Comparison of ENCODE assay signal across 40 mouse cellular contexts in the genomic region with DNA sequence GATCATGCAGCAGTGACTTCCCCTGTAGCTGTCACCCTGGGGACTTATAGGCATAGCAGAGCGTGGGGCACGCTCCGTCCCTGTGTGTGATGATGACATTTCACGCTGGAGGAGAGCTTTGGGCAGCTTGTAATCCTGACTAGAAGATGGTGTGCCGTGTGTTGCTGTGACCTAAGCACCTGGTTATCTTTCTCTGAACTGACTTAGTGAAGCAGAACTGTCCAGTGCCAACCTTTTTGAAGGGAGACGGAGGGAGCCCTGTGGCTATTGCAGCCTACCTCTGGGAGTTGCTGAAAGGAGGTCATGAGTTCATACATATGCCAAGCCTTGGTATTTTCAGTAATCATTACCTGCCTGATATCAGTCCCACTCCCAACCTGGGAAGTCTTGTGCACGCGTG. TPM values are rescaled to one million over a fixed set of nuclear protein-coding genes. Genes with fewer than 3 reads are reported as not detected.
"Had no signal": no experiment of that assay in that cellular context is flagged by ENCODE, and none has a peak within 500 bp of the region (broad histone marks: within the 10 kb centered on the region; RNA-seq: fewer than 3 reads in every experiment).

Gene Serpina1f (minus strand): TSS at position 101 of the 400 bp plus-strand sequence.

- H3K4me2 ChIP-seq: heart, embryonic 11.5 days; heart, embryonic 12.5 days; heart, embryonic 13.5 days; heart, embryonic 15.5 days; hindbrain, embryonic 12.5 days; hindbrain, embryonic 13.5 days; hindbrain, embryonic 14.5 days; hindbrain, embryonic 15.5 days; intestine, embryonic 15.5 days; kidney, embryonic 15.5 days had no signal

- H3K36me3 ChIP-seq: heart, embryonic 10.5 days; heart, embryonic 12.5 days; heart, embryonic 13.5 days; heart, embryonic 15.5 days; hindbrain, embryonic 10.5 days; hindbrain, embryonic 12.5 days; hindbrain, embryonic 13.5 days; hindbrain, embryonic 15.5 days; intestine, embryonic 15.5 days; kidney, embryonic 15.5 days had no signal

- H3K27me3 ChIP-seq: heart, embryonic 12.5 days; heart, embryonic 13.5 days; heart, embryonic 15.5 days; hindbrain, embryonic 12.5 days; hindbrain, embryonic 13.5 days; hindbrain, embryonic 15.5 days; intestine, embryonic 15.5 days; kidney, embryonic 15.5 days had no signal

- H3K4me3 ChIP-seq: heart, embryonic 10.5 days; heart, embryonic 12.5 days; heart, embryonic 13.5 days; heart, embryonic 15.5 days; hindbrain, embryonic 10.5 days; hindbrain, embryonic 12.5 days; hindbrain, embryonic 13.5 days; hindbrain, embryonic 15.5 days; intestine, embryonic 15.5 days; kidney, embryonic 15.5 days; layer of hippocampus, adult 2 months; left cerebral cortex, adult 2 months had no signal

- H3K27ac ChIP-seq: heart, embryonic 10.5 days; heart, embryonic 13.5 days; heart, embryonic 15.5 days; hindbrain, embryonic 10.5 days; hindbrain, embryonic 12.5 days; hindbrain, embryonic 13.5 days; hindbrain, embryonic 14.5 days; hindbrain, embryonic 15.5 days; hindbrain, postnatal 0 days; intestine, embryonic 15.5 days; kidney, embryonic 15.5 days; kidney, postnatal 0 days; layer of hippocampus, adult 2 months; left cerebral cortex, adult 2 months had no signal

- H3K9ac ChIP-seq: heart, embryonic 12.5 days; heart, embryonic 13.5 days; heart, embryonic 15.5 days; hindbrain, embryonic 12.5 days; hindbrain, embryonic 13.5 days; hindbrain, embryonic 14.5 days; hindbrain, embryonic 15.5 days; intestine, embryonic 15.5 days; kidney, embryonic 15.5 days had no signal

- ATAC-seq: hindbrain, embryonic 16.5 days; hindbrain, postnatal 0 days; inflammation-experienced regulatory T-cells, adult 6 months; intestine, embryonic 15.5 days; intestine, embryonic 16.5 days; intestine, postnatal 0 days had no signal

- H3K4me1 ChIP-seq: heart, embryonic 10.5 days; heart, embryonic 12.5 days; heart, embryonic 13.5 days; heart, embryonic 15.5 days; hindbrain, embryonic 10.5 days; hindbrain, embryonic 12.5 days; hindbrain, embryonic 13.5 days; hindbrain, embryonic 15.5 days; intestine, embryonic 15.5 days; kidney, embryonic 15.5 days had no signal

- H3K9me3 ChIP-seq: heart, embryonic 10.5 days; heart, embryonic 12.5 days; heart, embryonic 13.5 days; heart, embryonic 15.5 days; hindbrain, embryonic 10.5 days; hindbrain, embryonic 12.5 days; hindbrain, embryonic 13.5 days; hindbrain, embryonic 15.5 days; intestine, embryonic 15.5 days; kidney, embryonic 15.5 days had no signal

- DNase-seq: heart, postnatal 10 days; heart, postnatal 14 days; heart, postnatal 36 days; heart, postnatal 4 days; kidney, adult 11 months; kidney, adult 18-20 months; kidney, adult 9 months; kidney, postnatal 10 days; kidney, postnatal 14 days; kidney, postnatal 25 days; kidney, postnatal 36 days; kidney, postnatal 4 days; layer of hippocampus, adult 9-11 months; layer of hippocampus, postnatal 36 days had no signal

RNA-seq across cellular contexts. Expression of gene Serpina1f, which starts in this region (rescaled TPM):
- polyA plus RNA-seq: heart, embryonic 11.5 days; heart, embryonic 12.5 days; heart, embryonic 13.5 days; heart, embryonic 14.5 days; heart, embryonic 15.5 days; heart, embryonic 16.5 days; heart, postnatal 0 days; hindbrain, embryonic 10.5 days; hindbrain, embryonic 11.5 days; hindbrain, embryonic 12.5 days; hindbrain, embryonic 13.5 days; hindbrain, embryonic 14.5 days; hindbrain, embryonic 15.5 days; hindbrain, embryonic 16.5 days; hindbrain, postnatal 0 days; inflammation-experienced regulatory T-cells, adult 6 months; intestine, embryonic 15.5 days; intestine, embryonic 16.5 days; kidney, embryonic 14.5 days; kidney, embryonic 15.5 days; kidney, embryonic 16.5 days had no signal
